Mouse (Mus musculus): ENCODE measurements around the gene Morc4. TPM values are rescaled to one million over a fixed set of nuclear protein-coding genes. Genes with fewer than 3 reads are reported as not detected.

The Morc4 gene
- polyA plus RNA-seq (2017; shearing (Covaris generic)), result not detected

GRCm38 (mm10) chrX:139870938-139871791, at the start of gene Morc4:
TSS of gene Morc4 (minus strand) at chrX:139871677.

GRCm38 (mm10) chrX:139800406-139800878, 71.0 kb downstream of the Morc4 start, which contains the start of gene Cldn2:
TSS of gene Cldn2 (plus strand) at chrX:139800828.

GRCm38 (mm10) chrX:139782278-139783044, 89.0 kb downstream of the Morc4 start, which contains the start of gene Ripply1:
TSS of gene Ripply1 (minus strand) at chrX:139782353.

Other genes starting within 250 kb of the Morc4 start
- gene Tbc1d8b, start 186.7 kb downstream of the Morc4 start, polyA plus RNA-seq (2017; shearing (Covaris generic)), result 8.3 TPM
- gene Gm15013, start 157.2 kb downstream of the Morc4 start, polyA plus RNA-seq (2017; shearing (Covaris generic)), result 0.49 TPM
- not detected for gene Ripply1, start 89.3 kb downstream of the Morc4 start, polyA plus RNA-seq (2017; shearing (Covaris generic))
- gene Cldn2, start 70.8 kb downstream of the Morc4 start, polyA plus RNA-seq (2017; shearing (Covaris generic)), result not detected
- 12.2 TPM for gene Rbm41, start 126.9 kb upstream of the Morc4 start, polyA plus RNA-seq (2017; shearing (Covaris generic))
- gene Nup62cl, start 191.0 kb upstream of the Morc4 start, polyA plus RNA-seq (2017; shearing (Covaris generic)), result 0.69 TPM
- gene Pih1h3b, start 191.2 kb upstream of the Morc4 start, polyA plus RNA-seq (2017; shearing (Covaris generic)), result not detected

Measured in effector memory CD4-positive, alpha-beta T cell, adult 5 months (primary cell).